Mouse (Mus musculus) erythroblast, embryonic 14.5 days (primary cell): ENCODE data around the gene Kctd18. TPM values are rescaled to one million over a fixed set of nuclear protein-coding genes. Genes with fewer than 3 reads are reported as not detected.
"Not testable (repeated sequence)": the region's sequence is repeated elsewhere in the genome, so short reads cannot be mapped to it uniquely, and the experiment has no call there.

Experiments
- H3K27me3 ChIP-seq: 2 replicates; pipeline ENCODE4 v1.6.1; 2012; ENCODE audit warnings: inconsistent platforms; ENCODE audit not compliant: control insufficient read depth
- H3K36me3 ChIP-seq: 2 replicates; pipeline ENCODE4 v1.6.1; 2012; ENCODE audit warnings: mild to moderate bottlenecking, inconsistent platforms; ENCODE audit not compliant: control insufficient read depth
- H3K4me1 ChIP-seq: 2 replicates; pipeline ENCODE4 v1.6.1; 2012; ENCODE audit warnings: inconsistent platforms; ENCODE audit not compliant: control insufficient read depth
- H3K4me3 ChIP-seq: replicated peaks from 2 replicates; pipeline ENCODE3; 2012; ENCODE audit warnings: moderate library complexity, mild to moderate bottlenecking, inconsistent platforms
- H3K9me3 ChIP-seq: 2 replicates; pipeline ENCODE4 v1.6.1; 2012; ENCODE audit warnings: low read length, inconsistent platforms, mixed read lengths; ENCODE audit not compliant: control insufficient read depth
- GATA1 ChIP-seq: IDR thresholded peaks from 2 replicates; pipeline ENCODE4 v1.6.1; 2012; ENCODE audit warnings: low read length, inconsistent platforms, mixed read lengths
- TAL1 ChIP-seq: IDR thresholded peaks from 3 replicates; pipeline ENCODE4 v1.6.1; 2012; ENCODE audit warnings: low read length, inconsistent platforms, mixed read lengths
- polyA plus RNA-seq: library from polyadenylated mRNA; stranded (reverse); fragments of >175 nt; gene quantifications from 2 replicates; pipeline ENCODE4 v1.2.3, GENCODE M21; 2012

The Kctd18 gene
- polyA plus RNA-seq, 1 experiment, result 0.28 TPM

- no peak for TF ChIP-seq GATA1
- TF ChIP-seq TAL1, result no peak
- H3K9me3 ChIP-seq, result no peaks in the 10 kb centered on the region
- no peaks in the 10 kb centered on the region for H3K36me3 ChIP-seq
- no peaks in the 10 kb centered on the region for H3K4me1 ChIP-seq
- H3K27me3 ChIP-seq, result no peaks in the 10 kb centered on the region
- no peak overlapping the region for H3K4me3 ChIP-seq
These were observed 26.8 kb upstream of the Kctd18 start for GRCm38 (mm10) chr1:58045546-58045945.

GRCm38 (mm10) chr1:58045076-58045475 lies 26.3 kb upstream of the Kctd18 start:
- Histone ChIP-seq H3K36me3 (no peaks in the 10 kb centered on the region), H3K4me1 (no peaks in the 10 kb centered on the region), H3K4me3 (no peak overlapping the region), H3K9me3 (no peaks in the 10 kb centered on the region), H3K27me3 (no peaks in the 10 kb centered on the region)
- TF ChIP-seq GATA1 (no peak), TAL1 (no peak)

GRCm38 (mm10) chr1:58037306-58037705 lies 18.6 kb upstream of the Kctd18 start:
- H3K4me1 ChIP-seq, H3K27me3 ChIP-seq, H3K4me3 ChIP-seq, H3K36me3 ChIP-seq, H3K9me3 ChIP-seq: not testable (repeated sequence)

GRCm38 (mm10) chr1:58031160-58031769 lies 12.5 kb upstream of the Kctd18 start:
- Histone ChIP-seq H3K9me3 (no peaks in the 10 kb centered on the region), H3K27me3 (no peaks in the 10 kb centered on the region), H3K4me1 (peaks cover 36% of the 10 kb centered on the region), H3K4me3 (no peak overlapping the region), H3K36me3 (peaks cover 12% of the 10 kb centered on the region)
- TF ChIP-seq GATA1, result no peak
- no peak for TF ChIP-seq TAL1

GRCm38 (mm10) chr1:58030156-58030871 lies 11.6 kb upstream of the Kctd18 start:
- H3K4me1 ChIP-seq, result peaks cover 36% of the 10 kb centered on the region
- TF ChIP-seq TAL1 (no peak), GATA1 (no peak)
- no peaks in the 10 kb centered on the region for H3K9me3 ChIP-seq
- peak overlapping the region; percentile 44 for H3K4me3 ChIP-seq
- H3K27me3 ChIP-seq, result no peaks in the 10 kb centered on the region
- peaks cover 16% of the 10 kb centered on the region for H3K36me3 ChIP-seq

GRCm38 (mm10) chr1:58029636-58030117 lies 10.9 kb upstream of the Kctd18 start, which contains the start of gene Aox1:
TSS of gene Aox1 (plus strand) at chr1:58029931.
- Histone ChIP-seq H3K36me3 (peaks cover 22% of the 10 kb centered on the region), H3K4me1 (peaks cover 36% of the 10 kb centered on the region), H3K4me3 (peak within 1 kb of the TSS; percentile 44), H3K27me3 (no peaks in the 10 kb centered on the region), H3K9me3 (no peaks in the 10 kb centered on the region)
- TF ChIP-seq TAL1, result no peak
- TF ChIP-seq GATA1, result no peak

GRCm38 (mm10) chr1:58027707-58028106 lies 9.0 kb upstream of the Kctd18 start:
- no peaks in the 10 kb centered on the region for H3K9me3 ChIP-seq
- H3K4me1 ChIP-seq, result peaks cover 36% of the 10 kb centered on the region
- TF ChIP-seq TAL1, result no peak
- TF ChIP-seq GATA1, result no peak
- H3K36me3 ChIP-seq, result peaks cover 41% of the 10 kb centered on the region
- H3K27me3 ChIP-seq, result no peaks in the 10 kb centered on the region
- no peak overlapping the region for H3K4me3 ChIP-seq

GRCm38 (mm10) chr1:58006388-58006787 lies 12.4 kb downstream of the Kctd18 start:
- not testable (repeated sequence) for H3K4me3 ChIP-seq, H3K4me1 ChIP-seq, H3K9me3 ChIP-seq, H3K27me3 ChIP-seq
- peaks cover 64% of the 10 kb centered on the region for H3K36me3 ChIP-seq

GRCm38 (mm10) chr1:57998146-57998545 lies 20.6 kb downstream of the Kctd18 start:
- H3K36me3 ChIP-seq, result peaks cover 51% of the 10 kb centered on the region
- H3K4me3 ChIP-seq, result no peak overlapping the region
- no peaks in the 10 kb centered on the region for H3K9me3 ChIP-seq
- TF ChIP-seq GATA1 (no peak), TAL1 (no peak)
- no peaks in the 10 kb centered on the region for H3K27me3 ChIP-seq
- H3K4me1 ChIP-seq, result peaks cover 24% of the 10 kb centered on the region
